8 mouse cellular contexts compared by ENCODE assay signal in the genomic region with DNA sequence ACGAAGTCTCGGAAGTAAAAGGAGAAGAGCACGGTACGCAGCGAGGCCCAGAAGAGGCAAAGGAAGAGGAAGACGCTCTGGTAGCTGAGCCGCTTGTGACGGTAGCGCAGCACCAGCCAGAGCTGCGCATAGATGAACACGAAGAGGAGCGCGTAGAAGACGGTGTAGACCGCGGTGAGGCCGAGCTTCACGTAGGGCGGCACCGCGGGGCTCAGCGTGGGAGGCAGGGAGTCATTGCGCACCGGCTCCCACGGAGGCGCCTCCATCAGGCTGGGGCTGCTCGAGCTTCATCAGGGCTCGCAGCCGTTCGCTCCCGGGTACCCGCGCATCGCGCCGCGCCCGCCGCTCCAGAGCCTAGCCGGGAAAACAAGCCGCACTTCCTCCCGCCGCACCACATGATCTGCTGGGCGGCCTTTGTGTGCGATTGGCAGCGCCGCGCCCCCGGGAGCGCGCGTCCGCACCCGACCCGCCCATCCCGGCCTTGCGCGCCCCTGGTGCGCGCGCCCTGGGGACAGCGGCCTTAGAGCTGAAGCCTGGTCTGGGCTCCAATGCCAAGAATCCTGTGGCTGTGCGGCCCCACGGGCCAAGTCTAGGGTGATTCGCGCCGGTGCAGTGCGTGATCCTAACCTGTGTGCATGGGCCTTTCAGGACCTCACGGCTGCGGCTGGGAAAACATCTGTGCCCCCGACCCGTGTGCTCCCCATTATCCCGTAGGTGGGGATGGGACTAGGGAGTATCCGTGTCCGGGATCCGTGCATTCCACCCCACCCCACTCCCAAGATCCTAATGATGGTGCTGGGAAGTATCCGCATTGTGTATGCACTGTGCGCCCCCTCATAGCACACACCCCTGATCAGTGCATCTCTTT. TPM values are rescaled to one million over a fixed set of nuclear protein-coding genes. Genes with fewer than 3 reads are reported as not detected.
DNase-seq lines count a peak whose midpoint lies in the region; ATAC-seq and TF ChIP-seq lines count a peak whose summit lies in the region.
"Not testable (repeated sequence)": the region's sequence is repeated elsewhere in the genome, so short reads cannot be mapped to it uniquely, and the experiment has no call there.

A gene (minus strand): TSS at position 787 of the 868 bp plus-strand sequence.

- peak within 1 kb of the TSS; percentile 40 for H3K4me2 ChIP-seq in forebrain, embryonic 11.5 days (ENCODE audit: low read depth, low read length, severe bottlenecking)
- peak within 1 kb of the TSS; percentile 66 for H3K4me2 ChIP-seq in heart, embryonic 12.5 days

- H3K27me3 ChIP-seq in forebrain, embryonic 11.5 days (ENCODE audit: control insufficient read depth, insufficient read depth, low read length); heart, embryonic 12.5 days (replicated peaks); limb, embryonic 10.5 days (ENCODE audit: low read depth, poor library complexity, severe bottlenecking): not testable (repeated sequence)

- DNase-seq in A20 (ENCODE audit: low read depth, low spot score) = peak; percentile 60
- peak; percentile 84 for DNase-seq in brain, embryonic 14.5 days (ENCODE audit: low read depth)
- DNase-seq in forebrain, embryonic 11.5 days (ENCODE audit: low spot score) = peak; percentile 75
- peak; percentile 57 for DNase-seq in kidney, adult 9 months
- peak; percentile 60 for DNase-seq in limb, embryonic 10.5 days (ENCODE audit: low spot score)
- DNase-seq in right cerebral cortex, postnatal 14 days = peak; percentile 15

- not testable (repeated sequence) for H3K4me1 ChIP-seq in forebrain, embryonic 11.5 days (replicated peaks; ENCODE audit: control insufficient read depth, insufficient read depth, low read length); heart, embryonic 12.5 days (replicated peaks); limb, embryonic 10.5 days

- not testable (repeated sequence) for H3K9me3 ChIP-seq in forebrain, embryonic 11.5 days (ENCODE audit: control insufficient read depth, low read length); heart, embryonic 12.5 days (replicated peaks); limb, embryonic 10.5 days (replicated peaks)

- 0 out of 2 replicates have a peak, but pooled peaks have one; percentile 16 for TF ChIP-seq POLR2A in brain, embryonic 14.5 days (IDR thresholded peaks at IDR 0.05; ENCODE audit: borderline replicate concordance, extremely low read depth, insufficient read depth, insufficient read length, poor library complexity, severe bottlenecking)

- H3K27ac ChIP-seq in forebrain, embryonic 11.5 days (ENCODE audit: low read depth, low read length); heart, embryonic 12.5 days (ENCODE audit: poor library complexity, severe bottlenecking): not testable (repeated sequence)
- H3K27ac ChIP-seq in limb, embryonic 10.5 days = peak within 1 kb of the TSS; percentile 46; the same call in 1 of the 2 replicates

- peak; percentile 90 for ATAC-seq in forebrain, embryonic 11.5 days (replicated peaks; ENCODE audit: low FRiP score)
- peak; percentile 89 for ATAC-seq in heart, embryonic 12.5 days (ENCODE audit: insufficient number of reproducible peaks, low FRiP score)
- peak; percentile 47 for ATAC-seq in megakaryocyte-erythroid progenitor cell, adult 5-6 weeks (replicated peaks; ENCODE audit: low FRiP score, low TSS enrichment, poor library complexity, severe bottlenecking)

- H3K4me3 ChIP-seq in forebrain, embryonic 11.5 days (ENCODE audit: low read depth, low read length) = peak within 1 kb of the TSS; percentile 31
- H3K4me3 ChIP-seq in heart, embryonic 12.5 days = peak within 1 kb of the TSS; percentile 48
- H3K4me3 ChIP-seq in limb, embryonic 10.5 days = peak within 1 kb of the TSS; percentile 47

- H3K36me3 ChIP-seq in forebrain, embryonic 11.5 days (ENCODE audit: control insufficient read depth, insufficient read depth, low read length); heart, embryonic 12.5 days; limb, embryonic 10.5 days: not testable (repeated sequence)

- 1% methylated on average over 36 of the region's 78 CpGs for WGBS in forebrain, embryonic 11.5 days
- WGBS in heart, embryonic 12.5 days = under 1% methylated on average over 53 of the region's 78 CpGs
- WGBS in limb, embryonic 10.5 days = under 1% methylated on average over 46 of the region's 78 CpGs

- H3K9ac ChIP-seq in forebrain, embryonic 11.5 days (ENCODE audit: low read length) = peak within 1 kb of the TSS; percentile 45; the same call in 1 of the 2 replicates
- H3K9ac ChIP-seq in heart, embryonic 12.5 days = 0 out of 2 replicates have a peak within 1 kb of the TSS, but pooled peaks have one; percentile 51

- TF ChIP-seq CTCF in brain, embryonic 14.5 days (IDR thresholded peaks at IDR 0.05; ENCODE audit: borderline replicate concordance, extremely low read depth, insufficient read depth, insufficient read length) = not testable (repeated sequence)

RNA-seq across cellular contexts. Expression of the gene that starts here (rescaled TPM):
- 29.8 and 30.7 TPM in 2 replicates for polyA plus RNA-seq in brain, embryonic 14.5 days (2012; rRNA removed)
- 28.3 and 30.3 TPM in 2 replicates for polyA plus RNA-seq in forebrain, embryonic 11.5 days (2014; fragmentation: Nextera tagmentation; extraction: Ambion mirVana)
- polyA plus RNA-seq in heart, embryonic 12.5 days (2016; fragmentation: Nextera tagmentation; extraction: Ambion mirVana) = 11.0 and 12.5 TPM in 2 replicates
- polyA plus RNA-seq in limb, embryonic 10.5 days (2016; fragmentation: Nextera tagmentation; extraction: Ambion mirVana) = 14.9 and 18.2 TPM in 2 replicates
- total RNA-seq in megakaryocyte-erythroid progenitor cell, adult 5-6 weeks (2014; fragmentation: Nextera tagmentation) = 0.09 TPM in 1 of 2 replicates, not detected in the other
- total RNA-seq in megakaryocyte-erythroid progenitor cell, adult 5-6 weeks (2017) = not detected in 2 replicates

Comparison
In these comparisons a context has a peak if more than half of its experiments do, and no peak if none do; other contexts are left out.
1. Peak in ATAC-seq in megakaryocyte-erythroid progenitor cell, adult 5-6 weeks; RNA of the gene not detected or under 1 TPM.
2. DNase-seq: peak in every context shown above with its lines; median percentile 84 in brain, embryonic 14.5 days; 75 in forebrain, embryonic 11.5 days; 60 in A20; 60 in limb, embryonic 10.5 days; 57 in kidney, adult 9 months; 15 in right cerebral cortex, postnatal 14 days.